Mouse (Mus musculus): ENCODE data around the gene Qser1. TPM values are rescaled to one million over a fixed set of nuclear protein-coding genes. Genes with fewer than 3 reads are reported as not detected.

The Qser1 gene
- total and polyA plus RNA-seq, 2 experiments from 2014 or later = 3.4 to 14.1 TPM

- Histone ChIP-seq H3K4me2 (ENCODE audit: low read depth, low read length, poor library complexity, severe bottlenecking) (no peak overlapping the region), H3K9me3 (ENCODE audit: low read length) (no peaks in the 10 kb centered on the region), H3K27ac (ENCODE audit: low read depth, low read length) (no peak overlapping the region), H3K4me3 (ENCODE audit: low read depth, low read length) (no peak overlapping the region), H3K36me3 (ENCODE audit: insufficient read depth, low read length) (no peaks in the 10 kb centered on the region), H3K9ac (replicated peaks; ENCODE audit: low read length, poor library complexity, severe bottlenecking) (no peak overlapping the region), H3K4me1 (ENCODE audit: insufficient read depth, low read length) (no peaks in the 10 kb centered on the region), H3K27me3 (ENCODE audit: insufficient read depth, low read length) (0 out of 2 replicates have a peak, but pooled peaks cover 3% of the 10 kb centered on the region)
- WGBS = 32% methylated on average over 3 of the region's 3 CpGs
- DNase-seq (ENCODE audit: low spot score) (no peak), ATAC-seq (ENCODE audit: low FRiP score) (no peak)
- TF ChIP-seq CTCF (IDR thresholded peaks at IDR 0.05) = no peak
These were observed 39.2 kb upstream of the Qser1 start for GRCm38 (mm10) chr2:104855732-104856131.

GRCm38 (mm10) chr2:104854836-104855235 lies 38.3 kb upstream of the Qser1 start:
- DNase-seq (ENCODE audit: low spot score) (no peak), ATAC-seq (ENCODE audit: low FRiP score) (no peak)
- no peak overlapping the region for H3K9ac ChIP-seq (replicated peaks; ENCODE audit: low read length, poor library complexity, severe bottlenecking)
- no peaks in the 10 kb centered on the region for H3K9me3 ChIP-seq (ENCODE audit: low read length)
- 0 out of 2 replicates have a peak, but pooled peaks cover 3% of the 10 kb centered on the region for H3K27me3 ChIP-seq (ENCODE audit: insufficient read depth, low read length)
- no peak overlapping the region for H3K27ac ChIP-seq (ENCODE audit: low read depth, low read length)
- WGBS = 68% methylated on average over 1 of the region's 1 CpGs
- H3K4me3 ChIP-seq (ENCODE audit: low read depth, low read length) = no peak overlapping the region
- no peaks in the 10 kb centered on the region for H3K4me1 ChIP-seq (ENCODE audit: insufficient read depth, low read length)
- no peaks in the 10 kb centered on the region for H3K36me3 ChIP-seq (ENCODE audit: insufficient read depth, low read length)
- no peak overlapping the region for H3K4me2 ChIP-seq (ENCODE audit: low read depth, low read length, poor library complexity, severe bottlenecking)
- no peak for TF ChIP-seq CTCF (IDR thresholded peaks at IDR 0.05)

GRCm38 (mm10) chr2:104852546-104852945 lies 36.0 kb upstream of the Qser1 start:
- no peaks in the 10 kb centered on the region for H3K9me3 ChIP-seq (ENCODE audit: low read length)
- no peak overlapping the region for H3K4me3 ChIP-seq (ENCODE audit: low read depth, low read length)
- no peak overlapping the region for H3K4me2 ChIP-seq (ENCODE audit: low read depth, low read length, poor library complexity, severe bottlenecking)
- no peaks in the 10 kb centered on the region for H3K4me1 ChIP-seq (ENCODE audit: insufficient read depth, low read length)
- 0 out of 2 replicates have a peak, but pooled peaks cover 3% of the 10 kb centered on the region for H3K27me3 ChIP-seq (ENCODE audit: insufficient read depth, low read length)
- WGBS = 93% methylated on average over 7 of the region's 7 CpGs
- DNase-seq (ENCODE audit: low spot score) = no peak
- ATAC-seq (ENCODE audit: low FRiP score) = no peak
- H3K36me3 ChIP-seq (ENCODE audit: insufficient read depth, low read length) = no peaks in the 10 kb centered on the region
- H3K9ac ChIP-seq (replicated peaks; ENCODE audit: low read length, poor library complexity, severe bottlenecking) = no peak overlapping the region
- no peak overlapping the region for H3K27ac ChIP-seq (ENCODE audit: low read depth, low read length)
- TF ChIP-seq CTCF (IDR thresholded peaks at IDR 0.05) = no peak

GRCm38 (mm10) chr2:104851686-104852085 lies 35.1 kb upstream of the Qser1 start:
- H3K9ac ChIP-seq (replicated peaks; ENCODE audit: low read length, poor library complexity, severe bottlenecking) = no peak overlapping the region
- DNase-seq (ENCODE audit: low spot score) (peak; percentile 18), ATAC-seq (ENCODE audit: low FRiP score) (no peak)
- 0 out of 2 replicates have a peak, but pooled peaks cover 3% of the 10 kb centered on the region for H3K27me3 ChIP-seq (ENCODE audit: insufficient read depth, low read length)
- no peak overlapping the region for H3K27ac ChIP-seq (ENCODE audit: low read depth, low read length)
- WGBS = 45% methylated on average over 5 of the region's 5 CpGs
- no peak overlapping the region for H3K4me3 ChIP-seq (ENCODE audit: low read depth, low read length)
- no peaks in the 10 kb centered on the region for H3K36me3 ChIP-seq (ENCODE audit: insufficient read depth, low read length)
- TF ChIP-seq CTCF (IDR thresholded peaks at IDR 0.05) = no peak
- no peak overlapping the region for H3K4me2 ChIP-seq (ENCODE audit: low read depth, low read length, poor library complexity, severe bottlenecking)
- H3K9me3 ChIP-seq (ENCODE audit: low read length) = no peaks in the 10 kb centered on the region
- no peaks in the 10 kb centered on the region for H3K4me1 ChIP-seq (ENCODE audit: insufficient read depth, low read length)

- DNase-seq (ENCODE audit: low spot score) (no peak), ATAC-seq (ENCODE audit: low FRiP score) (no peak)
- Histone ChIP-seq H3K27ac (ENCODE audit: low read depth, low read length) (no peak overlapping the region), H3K9ac (replicated peaks; ENCODE audit: low read length, poor library complexity, severe bottlenecking) (peak overlapping the region; percentile 48; the same call in 1 of the 2 replicates), H3K4me2 (ENCODE audit: low read depth, low read length, poor library complexity, severe bottlenecking) (peak overlapping the region; percentile 97), H3K4me3 (ENCODE audit: low read depth, low read length) (peak overlapping the region; percentile 43), H3K36me3 (ENCODE audit: insufficient read depth, low read length) (no peaks in the 10 kb centered on the region), H3K4me1 (ENCODE audit: insufficient read depth, low read length) (no peaks in the 10 kb centered on the region), H3K9me3 (ENCODE audit: low read length) (no peaks in the 10 kb centered on the region), H3K27me3 (ENCODE audit: insufficient read depth, low read length) (0 out of 2 replicates have a peak, but pooled peaks cover 3% of the 10 kb centered on the region)
- TF ChIP-seq CTCF (IDR thresholded peaks at IDR 0.05) = no peak
- WGBS = 65% methylated on average over 3 of the region's 3 CpGs
These were observed 33.4 kb upstream of the Qser1 start for GRCm38 (mm10) chr2:104849991-104850359.

- under 1% methylated on average over 62 of the region's 62 CpGs for WGBS
- ATAC-seq (ENCODE audit: low FRiP score) = peak; percentile 79
- peak within 1 kb of the TSS; percentile 48 for H3K9ac ChIP-seq (replicated peaks; ENCODE audit: low read length, poor library complexity, severe bottlenecking)
These were observed 32.9 kb upstream of the Qser1 start, which contains the start of gene Prrg4 for GRCm38 (mm10) chr2:104849276-104849990. Gene Prrg4 (minus strand): TSS chr2:104849876.

More at GRCm38 (mm10) chr2:104849276-104849990, 32.9 kb upstream of the Qser1 start, which contains the start of gene Prrg4:
- H3K4me1 ChIP-seq (ENCODE audit: insufficient read depth, low read length) = no peaks in the 10 kb centered on the region
- H3K4me3 ChIP-seq (ENCODE audit: low read depth, low read length) = peak within 1 kb of the TSS; percentile 43
- H3K27me3 ChIP-seq (ENCODE audit: insufficient read depth, low read length) = 0 out of 2 replicates have a peak, but pooled peaks cover 3% of the 10 kb centered on the region
- no peak within 1 kb of the TSS for H3K27ac ChIP-seq (ENCODE audit: low read depth, low read length)
- H3K9me3 ChIP-seq (ENCODE audit: low read length) = no peaks in the 10 kb centered on the region
- no peaks in the 10 kb centered on the region for H3K36me3 ChIP-seq (ENCODE audit: insufficient read depth, low read length)
- peak; percentile 61 for DNase-seq (ENCODE audit: low spot score)
- peak; percentile 50 for TF ChIP-seq CTCF (IDR thresholded peaks at IDR 0.05)
- peak within 1 kb of the TSS; percentile 97 for H3K4me2 ChIP-seq (ENCODE audit: low read depth, low read length, poor library complexity, severe bottlenecking)
